Mouse (Mus musculus) lung, adult 2 months (tissue): ENCODE measurements around the gene Rer1.

ENCODE experiments used
- CTCF ChIP-seq: fragments of 200-500 bp; IDR thresholded peaks from 2 replicates; pipeline ENCODE4 v1.5.1; 2011; ENCODE audit warnings: mild to moderate bottlenecking, low read length, control low read depth; ENCODE audit not compliant: insufficient read depth
- POLR2A ChIP-seq: fragments of 200-500 bp; IDR thresholded peaks from 2 replicates; pipeline ENCODE4 v1.6.1; 2011; ENCODE audit warnings: low read depth, mild to moderate bottlenecking, control low read depth, low read length, borderline replicate concordance; ENCODE audit errors: extremely low read depth

DNA sequence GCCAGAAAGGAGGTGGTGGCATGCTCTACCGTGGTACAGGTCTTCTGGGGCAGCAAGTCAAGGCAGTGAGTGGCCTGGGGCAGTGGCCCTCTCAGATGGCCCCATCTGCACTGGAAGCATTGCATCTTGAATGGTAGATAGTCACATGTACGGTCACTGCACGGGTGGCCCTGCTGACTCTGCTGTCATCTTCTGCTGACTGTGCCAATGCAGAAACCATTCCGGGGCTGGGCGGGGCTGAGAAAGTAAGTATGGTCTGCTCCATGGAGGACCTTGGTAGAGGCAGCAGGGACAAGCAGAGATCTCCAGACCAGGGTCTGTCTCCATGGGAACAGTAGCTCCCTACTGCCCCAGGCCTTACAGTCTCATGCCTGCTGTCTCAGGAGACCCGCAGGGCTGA, 35.0 kb upstream of the Rer1 start:
- TF ChIP-seq CTCF (no peak), POLR2A (no peak)
